Mouse (Mus musculus) splenic B cell, adult 2 months (primary cell): Measurements from ENCODE around the gene Fbrsl1.

Experiments used
- DNase-seq: peaks from one replicate; pipeline ENCODE4 v3.0.0-alpha.2; 2011; ENCODE audit warnings: low read depth, low spot score
- H3K27me3 ChIP-seq: 2 replicates; pipeline ENCODE4 v1.6.1; 2012; ENCODE audit warnings: mild to moderate bottlenecking, low read length, moderate library complexity, mixed read lengths; ENCODE audit not compliant: control insufficient read depth, poor library complexity, insufficient read depth, severe bottlenecking
- H3K36me3 ChIP-seq: 2 replicates; pipeline ENCODE4 v1.6.1; 2012; ENCODE audit warnings: mild to moderate bottlenecking, low read length, moderate library complexity, mixed read lengths; ENCODE audit not compliant: control insufficient read depth, poor library complexity, insufficient read depth, severe bottlenecking

Gene Fbrsl1

GRCm38 (mm10) chr5:110330508-110330907 lies 117.8 kb downstream of the Fbrsl1 start:
- DNase-seq, result no peak
- no peaks in the 10 kb centered on the region for H3K27me3 ChIP-seq
- no peaks in the 10 kb centered on the region for H3K36me3 ChIP-seq

GRCm38 (mm10) chr5:110313127-110313526 lies 135.2 kb downstream of the Fbrsl1 start:
- no peak for DNase-seq
- Histone ChIP-seq H3K36me3 (no peaks in the 10 kb centered on the region), H3K27me3 (no peaks in the 10 kb centered on the region)
